Mouse (Mus musculus) hindbrain, embryonic 11.5 days (tissue): ENCODE results near the gene Ppp2r2c. TPM values are rescaled to one million over a fixed set of nuclear protein-coding genes. Genes with fewer than 3 reads are reported as not detected.

Source experiments
- ATAC-seq: fragments of 200-750 bp; cut with Nextera tagmentation; 2 replicates; pipeline ENCODE4 v1.8.0; 2017; ENCODE audit warnings: mild to moderate bottlenecking, moderate TSS enrichment, moderate library complexity; ENCODE audit not compliant: low FRiP score
- DNase-seq: peaks from one replicate; pipeline ENCODE4 v3.0.0-alpha.2; 2015; ENCODE audit warnings: low spot score
- H3K27ac ChIP-seq: fragments of 300-500 bp; sonication (generic); 2 replicates; pipeline ENCODE4 v1.5.1; 2014; ENCODE audit warnings: mild to moderate bottlenecking, low read depth, low read length
- H3K27me3 ChIP-seq: fragments of 300-500 bp; sonication (generic); 2 replicates; pipeline ENCODE4 v1.6.1; 2014; ENCODE audit warnings: mild to moderate bottlenecking, low read length, moderate library complexity, mixed read lengths; ENCODE audit not compliant: control insufficient read depth, insufficient read depth
- H3K36me3 ChIP-seq: fragments of 300-500 bp; sonication (generic); 2 replicates; pipeline ENCODE4 v1.6.1; 2014; ENCODE audit warnings: mild to moderate bottlenecking, low read length, moderate library complexity, mixed read lengths; ENCODE audit not compliant: control insufficient read depth, insufficient read depth
- H3K4me1 ChIP-seq: fragments of 300-500 bp; sonication (generic); replicated peaks from 2 replicates; pipeline ENCODE4 v1.6.1; 2014; ENCODE audit warnings: low read length, mixed read lengths; ENCODE audit not compliant: control insufficient read depth, insufficient read depth
- H3K4me2 ChIP-seq: fragments of 300-500 bp; sonication (generic); replicated peaks from 2 replicates; pipeline ENCODE4 v1.6.1; 2014; ENCODE audit warnings: mild to moderate bottlenecking, low read depth, low read length
- H3K4me3 ChIP-seq: fragments of 300-500 bp; sonication (generic); 2 replicates; pipeline ENCODE4 v1.5.1; 2014; ENCODE audit warnings: low read depth, low read length
- H3K9ac ChIP-seq: fragments of 300-500 bp; sonication (generic); 2 replicates; pipeline ENCODE4 v1.6.1; 2014; ENCODE audit warnings: low read depth, low read length
- H3K9me3 ChIP-seq: fragments of 300-500 bp; sonication (generic); 2 replicates; pipeline ENCODE4 v1.6.1; 2016; ENCODE audit warnings: low read length; ENCODE audit not compliant: control insufficient read depth
- WGBS: fragments of 180-500 bp; shearing (Covaris S2); extraction: QIAGEN DNeasy Blood & Tissue Kit; methylation state at CpG from one replicate; pipeline ENCODE4 v1.1.7; 2014; 5-methylcytosine and 5-hydroxymethylcytosine counted together
- polyA plus RNA-seq: library from polyadenylated mRNA; unstranded; fragments of >200 nt; fragmentation: Nextera tagmentation; extraction: Ambion mirVana; gene quantifications from 2 replicates; pipeline ENCODE4 v1.2.1, GENCODE M21; 2014

The Ppp2r2c gene
- polyA plus RNA-seq, 1 experiment from 2014 or later = 1.9 TPM

DNA sequence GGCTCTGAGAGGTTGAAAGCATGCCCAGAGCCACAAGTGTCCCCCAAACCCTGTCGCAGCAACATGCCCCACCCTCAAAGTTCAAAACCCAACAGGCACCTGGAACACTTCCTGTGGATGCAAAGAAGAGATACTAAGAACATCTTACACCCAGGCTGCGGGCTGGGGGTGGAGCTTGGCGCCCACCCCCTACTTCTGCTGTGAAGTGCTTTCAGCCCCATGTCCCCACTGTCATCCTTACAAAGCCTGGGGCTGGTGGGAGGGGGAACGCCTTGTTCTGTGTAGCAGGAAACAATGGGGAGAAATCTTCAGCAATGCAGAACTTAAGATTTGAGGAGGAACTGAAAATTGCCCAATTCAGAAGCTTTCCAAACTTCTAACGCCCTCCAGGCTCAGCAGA is 129.7 kb downstream of the Ppp2r2c start:
- WGBS = 45% methylated on average over 5 of the region's 5 CpGs
- H3K9me3 ChIP-seq = no peaks in the 10 kb centered on the region
- H3K4me1 ChIP-seq = no peaks in the 10 kb centered on the region
- ATAC-seq (no peak), DNase-seq (no peak)
- H3K27me3 ChIP-seq = no peaks in the 10 kb centered on the region
- H3K27ac ChIP-seq = no peak overlapping the region
- H3K4me3 ChIP-seq = no peak overlapping the region
- no peak overlapping the region for H3K9ac ChIP-seq
- H3K4me2 ChIP-seq = no peak overlapping the region
- no peaks in the 10 kb centered on the region for H3K36me3 ChIP-seq

DNA sequence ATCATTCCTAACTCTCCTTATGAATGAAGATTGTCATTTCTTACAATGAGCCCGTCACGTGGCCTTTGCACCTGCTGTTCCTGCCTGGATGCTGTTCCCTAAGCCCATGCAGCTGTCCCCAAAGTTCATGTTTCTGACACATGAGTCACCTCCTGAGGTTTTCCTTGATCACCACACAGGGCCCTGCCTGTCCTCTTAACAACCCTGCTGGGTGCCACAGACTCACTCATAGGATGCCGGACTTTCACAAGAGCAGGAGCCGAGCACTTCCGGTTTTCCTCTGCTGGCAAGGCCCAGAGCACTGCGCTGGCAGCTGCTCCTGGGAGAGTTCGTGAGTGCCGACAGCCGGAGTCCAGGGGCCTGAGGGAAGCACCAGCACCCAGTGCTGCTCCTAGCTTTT is 132.7 kb downstream of the Ppp2r2c start:
- H3K4me3 ChIP-seq = no peak overlapping the region
- DNase-seq (no peak), ATAC-seq (no peak)
- no peaks in the 10 kb centered on the region for H3K27me3 ChIP-seq
- no peak overlapping the region for H3K9ac ChIP-seq
- H3K9me3 ChIP-seq = no peaks in the 10 kb centered on the region
- no peak overlapping the region for H3K27ac ChIP-seq
- WGBS = 92% methylated on average over 9 of the region's 9 CpGs
- H3K4me2 ChIP-seq = no peak overlapping the region
- no peaks in the 10 kb centered on the region for H3K36me3 ChIP-seq
- H3K4me1 ChIP-seq = no peaks in the 10 kb centered on the region

DNA sequence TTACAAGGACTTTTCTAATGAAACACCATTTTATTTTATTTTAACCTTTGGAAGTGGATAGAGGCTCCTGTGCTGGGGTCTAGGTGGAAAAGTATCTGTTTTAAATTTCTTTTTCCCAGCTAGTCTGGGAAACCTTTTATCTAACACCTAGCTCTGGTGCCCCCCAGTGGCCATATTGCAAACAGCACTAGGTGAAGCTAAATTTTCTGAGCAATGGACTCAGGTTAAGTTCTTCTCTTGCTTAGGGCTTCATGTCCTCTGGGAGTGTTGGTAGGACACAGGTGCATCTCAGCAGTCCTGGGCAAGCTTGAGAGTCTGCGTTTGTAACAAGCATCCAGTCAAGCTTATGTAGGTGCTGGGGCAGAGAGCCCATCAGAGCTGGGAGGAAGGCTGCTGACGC is 133.7 kb downstream of the Ppp2r2c start:
- 53% methylated on average over 2 of the region's 2 CpGs for WGBS
- no peaks in the 10 kb centered on the region for H3K4me1 ChIP-seq
- H3K4me3 ChIP-seq = no peak overlapping the region
- no peaks in the 10 kb centered on the region for H3K36me3 ChIP-seq
- no peaks in the 10 kb centered on the region for H3K27me3 ChIP-seq
- ATAC-seq (no peak), DNase-seq (peak; percentile 82)
- H3K9ac ChIP-seq = no peak overlapping the region
- H3K27ac ChIP-seq = no peak overlapping the region
- H3K9me3 ChIP-seq = no peaks in the 10 kb centered on the region
- no peak overlapping the region for H3K4me2 ChIP-seq

Other genes with a start within 250 kb of the Ppp2r2c start
- 34.4 and 35.4 TPM in 2 replicates for gene D5Ertd579e, start 172.5 kb upstream of the Ppp2r2c start, polyA plus RNA-seq
- 21.0 and 24.4 TPM in 2 replicates for gene Bloc1s4, start 119.9 kb upstream of the Ppp2r2c start, polyA plus RNA-seq
- 574 and 582 TPM in 2 replicates for gene Mrfap1, start 71.7 kb upstream of the Ppp2r2c start, polyA plus RNA-seq
- 10.4 and 12.2 TPM in 2 replicates for gene Man2b2, start 37.9 kb upstream of the Ppp2r2c start, polyA plus RNA-seq
- gene Wfs1, start 120.7 kb downstream of the Ppp2r2c start, polyA plus RNA-seq = 6.0 and 7.0 TPM in 2 replicates
- 0.09 and 0.14 TPM in 2 replicates for gene Gm1043, start 216.9 kb downstream of the Ppp2r2c start, polyA plus RNA-seq